Mouse (Mus musculus) intestine, postnatal 0 days (tissue): ENCODE results near the gene Kiss1r. TPM values are rescaled to one million over a fixed set of nuclear protein-coding genes. Genes with fewer than 3 reads are reported as not detected.
A peak's percentile ranks its signal among the peaks of the same experiment; 100 is the strongest.
"Not testable (repeated sequence)": the region's sequence is repeated elsewhere in the genome, so short reads cannot be mapped to it uniquely, and the experiment has no call there.

ENCODE experiments used
- ATAC-seq: fragments of 200-750 bp; cut with Nextera tagmentation; 2 replicates; pipeline ENCODE4 v1.8.0; 2017; ENCODE audit warnings: mild to moderate bottlenecking, moderate TSS enrichment, moderate library complexity
- H3K27ac ChIP-seq: fragments of 300-500 bp; sonication (generic); 2 replicates; pipeline ENCODE4 v1.5.1; 2014; ENCODE audit warnings: mild to moderate bottlenecking, low read depth, low read length, moderate library complexity
- H3K27me3 ChIP-seq: fragments of 300-500 bp; sonication (generic); replicated peaks from 2 replicates; pipeline ENCODE4 v1.6.1; 2014; ENCODE audit warnings: low read length, mixed read lengths; ENCODE audit not compliant: control insufficient read depth, insufficient read depth
- H3K36me3 ChIP-seq: fragments of 300-500 bp; sonication (generic); 2 replicates; pipeline ENCODE4 v1.6.1; 2014; ENCODE audit warnings: mild to moderate bottlenecking, moderate library complexity; ENCODE audit not compliant: control insufficient read depth, insufficient read depth
- H3K4me1 ChIP-seq: fragments of 300-500 bp; sonication (generic); replicated peaks from 2 replicates; pipeline ENCODE4 v1.6.1; 2014; ENCODE audit warnings: antibody characterized with exemption, low read length, mixed read lengths; ENCODE audit not compliant: control insufficient read depth, insufficient read depth
- H3K4me2 ChIP-seq: fragments of 300-500 bp; sonication (generic); replicated peaks from 2 replicates; pipeline ENCODE4 v1.6.1; 2014; ENCODE audit warnings: low read depth, mild to moderate bottlenecking, moderate library complexity
- H3K4me3 ChIP-seq: fragments of 300-500 bp; sonication (generic); 2 replicates; pipeline ENCODE4 v1.5.1; 2014; ENCODE audit warnings: low read depth, low read length
- H3K9ac ChIP-seq: fragments of 300-500 bp; sonication (generic); 2 replicates; pipeline ENCODE4 v1.6.1; 2014; ENCODE audit warnings: mild to moderate bottlenecking, low read depth, low read length
- H3K9me3 ChIP-seq: fragments of 300-500 bp; sonication (generic); 2 replicates; pipeline ENCODE4 v1.6.1; 2016; ENCODE audit warnings: mixed run types; ENCODE audit not compliant: control insufficient read depth
- CTCF ChIP-seq: sonication (generic); IDR thresholded peaks from 2 replicates; pipeline ENCODE4 v1.5.1; 2016; ENCODE audit warnings: low read depth, mild to moderate bottlenecking, control low read depth, antibody characterized with exemption, moderate library complexity
- WGBS: fragments of 180-500 bp; shearing (Covaris S2); extraction: QIAGEN DNeasy Blood & Tissue Kit; methylation state at CpG from one replicate; pipeline ENCODE4 v1.1.7; 2014; 5-methylcytosine and 5-hydroxymethylcytosine counted together
- polyA plus RNA-seq: library from polyadenylated mRNA; unstranded; fragments of >200 nt; fragmentation: Nextera tagmentation; extraction: Ambion mirVana; gene quantifications from 2 replicates; pipeline ENCODE4 v1.2.1, GENCODE M21; 2015

Gene Kiss1r
- polyA plus RNA-seq, 1 experiment from 2014 or later, result 0.47 TPM

DNA sequence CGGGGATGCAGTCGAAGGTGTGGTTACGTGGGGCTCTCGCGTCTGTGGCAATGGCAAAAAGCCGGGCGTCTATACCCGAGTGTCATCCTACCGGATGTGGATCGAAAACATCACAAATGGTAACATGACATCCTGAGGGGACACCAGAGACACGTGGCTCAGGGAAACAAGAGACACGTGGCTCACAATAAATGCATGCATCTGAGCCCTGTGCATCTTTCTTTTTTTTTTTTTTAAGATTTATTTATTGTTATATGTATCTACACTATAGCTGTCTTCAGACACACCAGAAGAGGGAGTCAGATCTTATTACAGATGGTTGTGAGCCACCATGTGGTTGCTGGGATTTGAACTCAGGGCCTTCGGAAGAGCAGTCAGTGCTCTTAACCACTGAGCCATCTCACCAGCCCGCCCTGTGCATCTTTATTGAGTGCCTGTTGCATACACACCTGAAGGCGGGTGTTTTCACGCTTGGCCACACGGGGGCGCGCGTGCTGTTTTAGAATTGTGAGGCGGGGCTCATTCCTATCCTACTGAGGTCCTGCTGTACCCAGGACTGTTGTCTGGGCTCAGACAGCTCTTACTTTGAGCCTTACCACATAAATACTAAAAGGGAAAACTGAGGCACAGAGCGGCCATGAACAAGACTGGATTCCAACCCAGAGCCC is 24.2 kb upstream of the Kiss1r start:
- H3K27me3 ChIP-seq, H3K4me2 ChIP-seq, H3K4me3 ChIP-seq, H3K9me3 ChIP-seq, H3K27ac ChIP-seq, H3K9ac ChIP-seq, H3K4me1 ChIP-seq: not testable (repeated sequence)
- ATAC-seq, result peak; percentile 45
- peak; percentile 86 for TF ChIP-seq CTCF
- peaks cover 19% of the 10 kb centered on the region; the same call in 1 of the 2 replicates for H3K36me3 ChIP-seq
- WGBS, result 43% methylated on average over 22 of the region's 22 CpGs

DNA sequence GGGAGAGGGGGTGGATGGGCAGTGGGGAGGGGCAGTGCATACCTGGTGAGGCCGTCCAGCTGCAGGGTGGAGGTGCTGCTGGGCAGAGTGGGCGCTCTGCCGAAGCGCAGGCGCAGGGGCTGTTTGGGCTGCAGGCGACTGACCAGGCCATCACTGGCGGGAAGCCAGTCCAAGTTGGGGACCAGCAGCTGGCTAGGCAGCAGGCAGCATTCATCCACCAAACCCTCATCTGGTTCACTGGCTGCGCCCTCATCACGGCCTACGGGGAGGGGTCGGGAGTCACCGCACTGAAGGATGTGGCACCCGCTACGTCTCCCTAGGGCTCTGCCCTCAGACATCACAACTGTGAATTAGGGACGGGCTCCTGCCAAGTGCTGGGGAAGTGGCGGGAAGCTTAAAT is 20.5 kb upstream of the Kiss1r start:
- Histone ChIP-seq H3K4me3 (no peak overlapping the region), H3K4me2 (no peak overlapping the region), H3K9ac (no peak overlapping the region), H3K27me3 (no peaks in the 10 kb centered on the region), H3K36me3 (peaks cover 39% of the 10 kb centered on the region; the same call in 1 of the 2 replicates), H3K9me3 (no peaks in the 10 kb centered on the region), H3K4me1 (no peaks in the 10 kb centered on the region), H3K27ac (no peak overlapping the region)
- ATAC-seq, result no peak
- 91% methylated on average over 16 of the region's 16 CpGs for WGBS
- no peak for TF ChIP-seq CTCF

DNA sequence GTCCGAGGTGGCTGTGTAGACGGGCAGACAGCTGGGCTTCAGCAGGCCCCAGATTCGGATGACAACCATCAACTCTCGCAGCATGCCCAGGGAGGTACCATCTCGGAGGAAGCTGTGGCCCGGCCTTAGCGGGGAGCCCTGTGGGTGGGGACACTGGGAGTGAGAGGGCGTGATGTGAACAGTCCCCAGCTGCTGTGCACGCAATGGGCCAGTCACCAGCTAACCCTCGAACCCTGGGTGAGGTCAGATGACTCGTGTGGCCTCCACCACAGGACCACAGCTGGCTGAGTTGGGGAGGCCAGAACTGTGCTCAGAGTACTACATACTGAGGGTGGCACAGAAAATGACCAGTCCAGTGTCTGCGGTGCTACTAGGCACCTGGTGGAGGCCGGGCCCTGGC is 20.0 kb upstream of the Kiss1r start:
- Histone ChIP-seq H3K9me3 (no peaks in the 10 kb centered on the region), H3K27me3 (no peaks in the 10 kb centered on the region), H3K36me3 (peaks cover 39% of the 10 kb centered on the region; the same call in 1 of the 2 replicates), H3K4me3 (no peak overlapping the region), H3K27ac (no peak overlapping the region), H3K4me2 (no peak overlapping the region), H3K4me1 (no peaks in the 10 kb centered on the region), H3K9ac (no peak overlapping the region)
- 0 out of 2 replicates have a peak, but pooled peaks have one; percentile 7 for ATAC-seq
- TF ChIP-seq CTCF, result no peak
- WGBS, result 86% methylated on average over 13 of the region's 13 CpGs

DNA sequence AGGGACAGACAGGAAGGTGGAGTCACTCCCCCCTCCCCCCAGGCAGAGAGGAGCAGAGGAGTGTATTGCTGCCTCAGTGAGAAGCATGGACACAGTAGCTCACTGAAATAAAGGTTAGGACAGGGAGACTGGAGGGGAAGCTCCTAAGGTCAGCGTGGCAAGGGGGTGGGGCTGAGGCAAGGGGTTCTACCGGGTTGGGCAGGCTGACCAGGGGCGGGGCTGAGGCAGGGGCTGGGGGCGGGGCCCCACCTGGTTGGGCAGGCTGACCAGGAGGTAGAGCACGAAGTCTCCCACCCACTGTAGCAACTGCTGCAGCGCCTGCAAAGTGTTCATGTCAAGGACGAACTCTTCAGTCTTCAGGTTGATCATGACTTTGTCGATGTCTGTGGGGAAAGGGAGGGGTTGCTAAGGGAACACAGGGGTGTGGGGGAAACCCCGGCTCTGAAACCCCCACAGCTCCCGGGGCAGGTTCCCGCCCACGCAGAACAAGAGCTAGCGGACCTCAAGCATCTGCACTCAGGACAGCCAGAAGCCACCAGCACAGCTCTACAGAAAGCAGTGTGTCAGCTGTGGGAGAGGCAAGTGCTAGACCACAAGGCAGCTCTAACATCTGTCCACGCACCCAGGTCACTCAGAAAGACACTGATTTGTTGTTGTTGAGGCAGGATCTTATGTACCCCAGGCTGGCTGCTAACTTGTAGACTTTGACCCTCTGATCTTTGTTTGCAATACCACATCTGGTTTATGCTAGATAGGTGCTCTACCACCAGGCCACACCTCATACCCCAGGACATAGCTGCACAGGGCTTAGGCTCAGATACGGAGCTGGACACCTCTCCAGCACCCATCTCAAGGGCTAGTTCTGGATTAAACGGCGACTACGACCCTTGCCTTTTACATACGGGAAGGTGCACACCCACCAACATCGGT is 19.2 kb upstream of the Kiss1r start:
- ATAC-seq, result peak; percentile 55
- TF ChIP-seq CTCF, result no peak
- H3K4me2 ChIP-seq, result no peak overlapping the region
- H3K27ac ChIP-seq, result no peak overlapping the region
- no peaks in the 10 kb centered on the region for H3K4me1 ChIP-seq
- H3K4me3 ChIP-seq, result no peak overlapping the region
- H3K9me3 ChIP-seq, result no peaks in the 10 kb centered on the region
- no peaks in the 10 kb centered on the region for H3K27me3 ChIP-seq
- 41% methylated on average over 20 of the region's 20 CpGs for WGBS
- no peak overlapping the region for H3K9ac ChIP-seq
- H3K36me3 ChIP-seq, result peaks cover 39% of the 10 kb centered on the region; the same call in 1 of the 2 replicates

DNA sequence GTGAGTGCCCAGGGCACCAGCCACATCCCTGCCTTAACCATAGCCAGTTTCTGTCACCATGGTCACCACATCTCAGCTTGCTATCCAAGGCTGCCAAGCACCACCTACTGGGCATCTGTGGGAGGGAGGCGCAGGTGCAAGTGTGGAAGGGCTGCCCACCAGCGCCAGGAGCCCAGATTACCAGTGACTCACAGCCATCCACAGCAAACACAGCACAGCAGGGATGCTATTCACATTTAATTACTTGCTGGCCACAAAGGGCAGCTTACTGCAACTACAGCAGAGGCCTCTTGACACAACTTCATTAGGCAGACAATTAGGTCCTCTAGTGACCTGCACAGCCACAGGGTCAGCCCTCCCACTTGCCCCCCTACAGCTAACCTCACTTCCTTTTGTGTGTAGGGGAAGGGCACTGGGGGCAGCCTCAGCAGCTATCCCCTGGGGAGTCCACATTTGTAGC is 15.8 kb upstream of the Kiss1r start:
- 69% methylated on average over 2 of the region's 2 CpGs for WGBS
- Histone ChIP-seq H3K27me3 (no peaks in the 10 kb centered on the region), H3K36me3 (peaks cover 54% of the 10 kb centered on the region), H3K27ac (no peak overlapping the region; the same call in 1 of the 2 replicates), H3K9me3 (no peaks in the 10 kb centered on the region), H3K4me2 (no peak overlapping the region), H3K9ac (no peak overlapping the region), H3K4me3 (no peak overlapping the region), H3K4me1 (no peaks in the 10 kb centered on the region)
- peak; percentile 55 for TF ChIP-seq CTCF
- ATAC-seq, result no peak

DNA sequence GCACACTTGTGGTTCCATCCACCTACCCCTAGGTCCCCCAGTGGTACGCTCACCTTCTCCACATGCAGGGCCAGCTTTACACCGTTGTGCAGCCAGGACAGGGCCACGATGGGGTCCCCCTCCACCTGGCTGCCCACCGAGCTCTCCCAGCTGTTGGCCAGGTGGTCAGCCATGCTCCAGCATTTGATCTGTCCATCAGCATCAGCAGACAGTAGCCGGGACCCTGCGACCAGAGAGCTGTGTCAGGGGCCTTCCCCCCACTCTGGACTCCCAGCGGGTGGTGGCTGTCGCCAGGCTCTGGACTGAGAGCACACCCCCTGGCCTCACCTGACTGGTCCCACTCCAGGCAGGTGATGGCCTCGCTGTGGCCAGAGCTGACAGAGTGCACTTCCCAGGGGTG is 10.1 kb upstream of the Kiss1r start:
- Histone ChIP-seq H3K4me1 (no peaks in the 10 kb centered on the region), H3K27me3 (no peaks in the 10 kb centered on the region), H3K9ac (no peak overlapping the region), H3K9me3 (no peaks in the 10 kb centered on the region), H3K4me2 (no peak overlapping the region), H3K36me3 (peaks cover 42% of the 10 kb centered on the region), H3K4me3 (no peak overlapping the region), H3K27ac (no peak overlapping the region)
- 93% methylated on average over 9 of the region's 9 CpGs for WGBS
- TF ChIP-seq CTCF, result no peak
- no peak for ATAC-seq
